Mouse (Mus musculus) intestine, embryonic 16.5 days (tissue): ENCODE measurements at regions not wholly inside any gene's neighbourhood (a gene's known extent, or its start where the extent isn't known, plus 50 kb on each side); places are given as distances from the start of the nearest gene placed in this dataset.

Experiments used
- ATAC-seq: fragments of 200-750 bp; cut with Nextera tagmentation; 2 replicates; pipeline ENCODE4 v1.8.0; 2017; ENCODE audit warnings: moderate TSS enrichment, moderate library complexity
- H3K27ac ChIP-seq: fragments of 300-500 bp; sonication (generic); 2 replicates; pipeline ENCODE4 v1.5.1; 2014; ENCODE audit warnings: mild to moderate bottlenecking, low read length
- H3K27me3 ChIP-seq: fragments of 300-500 bp; sonication (generic); replicated peaks from 2 replicates; pipeline ENCODE4 v1.6.1; 2014; ENCODE audit warnings: low read length, control low read depth, mixed read lengths; ENCODE audit not compliant: control insufficient read depth, insufficient read depth
- H3K36me3 ChIP-seq: fragments of 300-500 bp; sonication (generic); 2 replicates; pipeline ENCODE4 v1.6.1; 2014; ENCODE audit warnings: low read length, control low read depth; ENCODE audit not compliant: control insufficient read depth, insufficient read depth
- H3K4me1 ChIP-seq: fragments of 300-500 bp; sonication (generic); 2 replicates; pipeline ENCODE4 v1.6.1; 2014; ENCODE audit warnings: low read length, control low read depth, mixed read lengths; ENCODE audit not compliant: control insufficient read depth, insufficient read depth
- H3K4me2 ChIP-seq: fragments of 300-500 bp; sonication (generic); 2 replicates; pipeline ENCODE4 v1.6.1; 2014; ENCODE audit warnings: low read depth, low read length, control low read depth
- H3K4me3 ChIP-seq: fragments of 300-500 bp; sonication (generic); 2 replicates; pipeline ENCODE4 v1.5.1; 2014; ENCODE audit warnings: mild to moderate bottlenecking, low read length
- H3K9ac ChIP-seq: fragments of 300-500 bp; sonication (generic); 2 replicates; pipeline ENCODE4 v1.6.1; 2014; ENCODE audit warnings: low read depth, low read length
- H3K9me3 ChIP-seq: fragments of 300-500 bp; sonication (generic); 2 replicates; pipeline ENCODE4 v1.6.1; 2016; ENCODE audit warnings: low read length, control low read depth; ENCODE audit not compliant: control insufficient read depth
- WGBS: fragments of 180-500 bp; shearing (Covaris S2); extraction: QIAGEN DNeasy Blood & Tissue Kit; methylation state at CpG from one replicate; pipeline ENCODE4 v1.1.7; 2014; 5-methylcytosine and 5-hydroxymethylcytosine counted together

GRCm38 (mm10) chr8:103940958-103941532, 160.4 kb upstream of the Cdh5 start:
- Histone ChIP-seq H3K27ac (no peak overlapping the region), H3K36me3 (no peaks in the 10 kb centered on the region), H3K9ac (no peak overlapping the region), H3K4me2 (no peak overlapping the region), H3K9me3 (no peaks in the 10 kb centered on the region), H3K27me3 (no peaks in the 10 kb centered on the region), H3K4me3 (no peak overlapping the region), H3K4me1 (no peaks in the 10 kb centered on the region)
- ATAC-seq: no peak
- 92% methylated on average over 6 of the region's 6 CpGs for WGBS

GRCm38 (mm10) chr8:103948474-103948873, 153.0 kb upstream of the Cdh5 start:
- no peaks in the 10 kb centered on the region for H3K36me3 ChIP-seq
- no peak overlapping the region for H3K4me3 ChIP-seq
- WGBS: 79% methylated on average over 5 of the region's 5 CpGs

GRCm38 (mm10) chr8:103950460-103950859, 151.0 kb upstream of the Cdh5 start:
- no peak for ATAC-seq
- Histone ChIP-seq H3K27me3 (no peaks in the 10 kb centered on the region), H3K9ac (no peak overlapping the region), H3K4me2 (no peak overlapping the region), H3K27ac (no peak overlapping the region), H3K4me3 (no peak overlapping the region), H3K4me1 (no peaks in the 10 kb centered on the region), H3K36me3 (no peaks in the 10 kb centered on the region), H3K9me3 (no peaks in the 10 kb centered on the region)
- WGBS: 50% methylated on average over 4 of the region's 4 CpGs

More at GRCm38 (mm10) chr8:103948474-103948873, 153.0 kb upstream of the Cdh5 start:
- no peak for ATAC-seq
- Histone ChIP-seq H3K27ac (no peak overlapping the region), H3K27me3 (no peaks in the 10 kb centered on the region), H3K9me3 (no peaks in the 10 kb centered on the region), H3K4me2 (no peak overlapping the region), H3K9ac (no peak overlapping the region), H3K4me1 (no peaks in the 10 kb centered on the region)

GRCm38 (mm10) chr8:103953586-103953985, 147.8 kb upstream of the Cdh5 start:
- Histone ChIP-seq H3K9ac (no peak overlapping the region), H3K4me3 (no peak overlapping the region), H3K9me3 (no peaks in the 10 kb centered on the region), H3K4me1 (no peaks in the 10 kb centered on the region), H3K36me3 (no peaks in the 10 kb centered on the region), H3K27ac (no peak overlapping the region), H3K4me2 (no peak overlapping the region), H3K27me3 (no peaks in the 10 kb centered on the region)
- ATAC-seq: no peak
- WGBS: 93% methylated on average over 2 of the region's 2 CpGs

GRCm38 (mm10) chr8:103955568-103956260, 145.7 kb upstream of the Cdh5 start:
- no peak overlapping the region for H3K4me2 ChIP-seq
- no peaks in the 10 kb centered on the region for H3K4me1 ChIP-seq
- no peak overlapping the region for H3K27ac ChIP-seq
- 67% methylated on average over 4 of the region's 4 CpGs for WGBS
- ATAC-seq: peak; percentile 81
- H3K9me3 ChIP-seq: no peaks in the 10 kb centered on the region
- H3K4me3 ChIP-seq: no peak overlapping the region
- H3K27me3 ChIP-seq: no peaks in the 10 kb centered on the region
- H3K36me3 ChIP-seq: no peaks in the 10 kb centered on the region
- no peak overlapping the region for H3K9ac ChIP-seq

- Histone ChIP-seq H3K4me1 (no peaks in the 10 kb centered on the region), H3K9me3 (no peaks in the 10 kb centered on the region), H3K4me2 (no peak overlapping the region), H3K4me3 (no peak overlapping the region), H3K27me3 (no peaks in the 10 kb centered on the region), H3K9ac (no peak overlapping the region), H3K27ac (no peak overlapping the region), H3K36me3 (no peaks in the 10 kb centered on the region)
- no peak for ATAC-seq
- 49% methylated on average over 7 of the region's 7 CpGs for WGBS
Observed at GRCm38 (mm10) chr8:103964293-103964918, 137.0 kb upstream of the Cdh5 start.

- Histone ChIP-seq H3K4me2 (no peak overlapping the region), H3K27me3 (no peaks in the 10 kb centered on the region), H3K27ac (no peak overlapping the region), H3K4me1 (no peaks in the 10 kb centered on the region), H3K9ac (no peak overlapping the region), H3K9me3 (no peaks in the 10 kb centered on the region), H3K4me3 (no peak overlapping the region), H3K36me3 (no peaks in the 10 kb centered on the region)
- ATAC-seq: no peak
- WGBS: 85% methylated on average over 5 of the region's 5 CpGs
Observed at GRCm38 (mm10) chr8:103969929-103970328, 131.5 kb upstream of the Cdh5 start.

- ATAC-seq: no peak
- H3K4me2 ChIP-seq: no peak overlapping the region
- 78% methylated on average over 3 of the region's 3 CpGs for WGBS
- H3K27ac ChIP-seq: no peak overlapping the region
- no peaks in the 10 kb centered on the region for H3K4me1 ChIP-seq
- H3K4me3 ChIP-seq: no peak overlapping the region
- no peaks in the 10 kb centered on the region for H3K36me3 ChIP-seq
- no peaks in the 10 kb centered on the region for H3K9me3 ChIP-seq
- no peaks in the 10 kb centered on the region for H3K27me3 ChIP-seq
- no peak overlapping the region for H3K9ac ChIP-seq
Observed at GRCm38 (mm10) chr8:103970511-103970910, 130.9 kb upstream of the Cdh5 start.

- Histone ChIP-seq H3K4me3 (no peak overlapping the region), H3K36me3 (no peaks in the 10 kb centered on the region), H3K4me2 (no peak overlapping the region), H3K9ac (no peak overlapping the region), H3K9me3 (no peaks in the 10 kb centered on the region), H3K4me1 (no peaks in the 10 kb centered on the region), H3K27me3 (no peaks in the 10 kb centered on the region), H3K27ac (no peak overlapping the region)
- 69% methylated on average over 4 of the region's 4 CpGs for WGBS
- no peak for ATAC-seq
Observed at GRCm38 (mm10) chr8:103970966-103971365, 130.5 kb upstream of the Cdh5 start.
